20 mouse cellular contexts compared by ENCODE assay signal in genomic region chr15:82792566-82792965, GRCm38 (mm10). TPM values are rescaled to one million over a fixed set of nuclear protein-coding genes. Genes with fewer than 3 reads are reported as not detected.
"Had no signal": no experiment of that assay in that cellular context is flagged by ENCODE, and none has a peak within 500 bp of the region (broad histone marks: within the 10 kb centered on the region; RNA-seq: fewer than 3 reads in every experiment).

No protein-coding gene starts in this region.

- H3K4me2 ChIP-seq: midbrain, embryonic 13.5 days had no signal

- H3K9ac ChIP-seq: midbrain, embryonic 13.5 days had no signal

- H3K4me1 ChIP-seq: limb, embryonic 10.5 days; midbrain, embryonic 13.5 days had no signal

- H3K27me3 ChIP-seq: midbrain, embryonic 13.5 days had no signal

- DNase-seq: kidney, adult 8-10 months; lung, adult 18-20 months; lung, postnatal 36 days; right cerebral cortex, postnatal 14 days; thymus, adult 2 months; thymus, postnatal 25 days had no signal

- H3K36me3 ChIP-seq: limb, embryonic 10.5 days; midbrain, embryonic 13.5 days had no signal

- H3K27ac ChIP-seq: kidney, postnatal 0 days; left cerebral cortex, adult 2 months; limb, embryonic 10.5 days; midbrain, embryonic 13.5 days had no signal

- H3K9me3 ChIP-seq: limb, embryonic 10.5 days; midbrain, embryonic 13.5 days had no signal

- ATAC-seq: hindbrain, embryonic 16.5 days; inflammation-experienced regulatory T-cells, adult 6 months; midbrain, embryonic 13.5 days had no signal

- H3K4me3 ChIP-seq: left cerebral cortex, adult 2 months; limb, embryonic 10.5 days; midbrain, embryonic 13.5 days had no signal

RNA-seq across cellular contexts. Expression of gene Cyp2d26, which starts 1.5 kb away (rescaled TPM):
- total RNA-seq: layer of hippocampus, adult 8-10 months; layer of hippocampus, postnatal 14 days; left cerebral cortex, adult 2 months; left cerebral cortex, postnatal 14 days; megakaryocyte progenitor cell, adult 5-6 weeks; midbrain, postnatal 0 days had no signal
- polyA plus RNA-seq: hindbrain, embryonic 16.5 days; limb, embryonic 10.5 days; midbrain, embryonic 13.5 days; midbrain, postnatal 0 days; neural tube, embryonic 14.5 days had no signal

RNA-seq across cellular contexts. Expression of gene Cyp2d40, which starts 28.6 kb away (rescaled TPM):
- total RNA-seq: layer of hippocampus, adult 8-10 months; layer of hippocampus, postnatal 14 days; left cerebral cortex, adult 2 months; left cerebral cortex, postnatal 14 days; megakaryocyte progenitor cell, adult 5-6 weeks; midbrain, postnatal 0 days had no signal
- polyA plus RNA-seq: hindbrain, embryonic 16.5 days; inflammation-experienced regulatory T-cells, adult 6 months; kidney, postnatal 0 days; limb, embryonic 10.5 days; lung, embryonic 16.5 days; midbrain, embryonic 13.5 days; midbrain, postnatal 0 days; neural tube, embryonic 14.5 days; testis, adult 2 months had no signal
